Mouse (Mus musculus): Measurements from ENCODE around the gene Npc1l1. TPM values are rescaled to one million over a fixed set of nuclear protein-coding genes. Genes with fewer than 3 reads are reported as not detected.

Npc1l1 gene
- total and polyA plus RNA-seq, 2 experiments from 2014 or later, result not detected

DNA sequence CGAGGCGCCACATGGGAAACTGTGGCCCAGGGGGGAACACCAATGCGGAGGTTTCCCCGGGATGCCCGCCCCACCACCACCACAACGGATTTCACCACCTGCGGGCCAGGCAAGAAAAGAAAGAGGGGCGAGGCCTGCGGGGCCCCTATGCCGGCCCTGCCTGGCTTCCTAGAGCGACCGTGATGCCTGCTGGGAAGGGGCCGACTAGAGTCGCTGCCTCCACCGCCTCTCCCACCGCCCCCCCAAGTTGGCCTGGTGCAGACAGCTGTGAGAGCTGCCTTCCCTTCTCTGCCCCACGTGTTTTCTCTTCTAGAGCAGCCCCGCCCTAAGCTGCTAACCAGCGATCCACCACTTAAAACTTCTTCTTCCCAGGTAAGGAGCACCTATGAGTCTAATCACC lies 14.8 kb upstream of the Npc1l1 start:
- no peak overlapping the region for H3K27ac ChIP-seq (ENCODE audit: low read depth, low read length)
- no peak for DNase-seq

DNA sequence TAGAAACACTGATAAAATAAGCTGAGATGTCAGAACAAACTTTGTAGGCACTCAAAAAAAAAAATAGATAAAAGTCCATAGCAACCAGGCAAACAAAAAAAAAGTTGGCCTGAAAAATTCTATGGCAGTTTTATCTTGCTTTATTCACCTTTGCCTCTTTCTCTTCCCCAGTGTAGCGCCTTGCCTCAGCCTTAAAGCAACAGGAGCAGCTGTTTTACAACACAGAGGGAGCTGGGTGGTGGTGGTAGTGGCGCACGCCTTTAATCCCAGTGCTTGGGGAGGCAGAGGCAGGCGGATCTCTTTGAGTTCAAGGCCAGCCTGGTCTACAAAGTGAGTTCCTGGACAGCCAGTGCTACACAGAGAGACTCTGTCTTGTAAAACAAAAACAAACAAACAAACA lies 3.1 kb upstream of the Npc1l1 start:
- no peaks in the 10 kb centered on the region for H3K4me1 ChIP-seq (ENCODE audit: insufficient read depth)
- H3K9me3 ChIP-seq (ENCODE audit: low read length), result no peaks in the 10 kb centered on the region
- no peak overlapping the region for H3K9ac ChIP-seq
- no peaks in the 10 kb centered on the region for H3K36me3 ChIP-seq (ENCODE audit: insufficient read depth)
- no peak overlapping the region for H3K4me2 ChIP-seq (ENCODE audit: low read depth)
- WGBS, result 90% methylated on average over 4 of the region's 4 CpGs
- DNase-seq, result no peak
- H3K27me3 ChIP-seq (ENCODE audit: insufficient read depth, low read length), result no peaks in the 10 kb centered on the region
- H3K4me3 ChIP-seq (ENCODE audit: low read depth, low read length), result no peak overlapping the region
- no peak for TF ChIP-seq CTCF (IDR thresholded peaks at IDR 0.05; ENCODE audit: low read depth)
- no peak overlapping the region for H3K27ac ChIP-seq (ENCODE audit: low read depth, low read length)
- no peak for ATAC-seq

More for the DNA sequence above, 14.8 kb upstream of the Npc1l1 start:
- no peaks in the 10 kb centered on the region for H3K36me3 ChIP-seq (ENCODE audit: insufficient read depth)
- no peak for TF ChIP-seq CTCF (IDR thresholded peaks at IDR 0.05; ENCODE audit: low read depth)
- no peaks in the 10 kb centered on the region for H3K9me3 ChIP-seq (ENCODE audit: low read length)
- 52% methylated on average over 19 of the region's 19 CpGs for WGBS
- ATAC-seq, result no peak
- H3K4me2 ChIP-seq (ENCODE audit: low read depth), result no peak overlapping the region
- no peaks in the 10 kb centered on the region for H3K27me3 ChIP-seq (ENCODE audit: insufficient read depth, low read length)
- H3K9ac ChIP-seq, result no peak overlapping the region
- H3K4me1 ChIP-seq (ENCODE audit: insufficient read depth), result no peaks in the 10 kb centered on the region
- H3K4me3 ChIP-seq (ENCODE audit: low read depth, low read length), result no peak overlapping the region

DNA sequence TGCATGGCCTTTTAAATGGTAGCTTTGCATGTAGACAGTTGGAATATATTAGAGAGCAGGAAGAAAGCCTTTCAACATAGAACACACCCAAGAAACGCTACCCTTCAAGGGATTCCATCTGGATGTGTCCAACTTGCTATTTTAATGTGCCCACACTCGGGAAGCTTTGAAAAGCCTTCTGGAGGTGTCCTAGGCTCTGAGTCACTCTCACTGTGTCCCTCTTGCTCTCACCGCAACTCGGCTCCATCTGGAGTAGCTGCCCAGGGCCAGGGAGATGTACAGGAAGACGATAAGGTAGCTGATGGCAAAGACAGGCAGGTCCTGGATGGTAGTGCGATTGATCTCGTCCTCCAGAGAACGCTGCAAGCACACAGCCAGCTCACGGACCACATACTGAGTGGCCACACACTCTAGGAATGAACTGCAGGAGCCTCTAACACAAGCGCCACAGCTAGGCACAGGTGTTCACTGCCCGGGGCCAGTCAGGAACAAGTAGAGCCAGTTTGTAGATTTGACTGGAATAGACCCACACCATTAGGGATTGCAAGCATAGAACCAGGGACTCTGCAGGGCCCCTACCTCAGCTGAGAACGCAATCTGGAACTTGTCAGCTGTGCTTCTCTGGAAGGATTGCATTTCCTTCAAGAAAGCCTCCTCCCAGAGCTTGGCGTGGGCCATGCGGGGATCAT lies 5.3 kb downstream of the Npc1l1 start:
- Histone ChIP-seq H3K9ac (no peak overlapping the region), H3K36me3 (ENCODE audit: insufficient read depth) (no peaks in the 10 kb centered on the region), H3K27me3 (ENCODE audit: insufficient read depth, low read length) (no peaks in the 10 kb centered on the region), H3K4me2 (ENCODE audit: low read depth) (no peak overlapping the region), H3K27ac (ENCODE audit: low read depth, low read length) (no peak overlapping the region), H3K9me3 (ENCODE audit: low read length) (no peaks in the 10 kb centered on the region), H3K4me3 (ENCODE audit: low read depth, low read length) (no peak overlapping the region), H3K4me1 (ENCODE audit: insufficient read depth) (no peaks in the 10 kb centered on the region)
- TF ChIP-seq CTCF (IDR thresholded peaks at IDR 0.05; ENCODE audit: low read depth), result no peak
- no peak for DNase-seq
- WGBS, result 84% methylated on average over 14 of the region's 14 CpGs
- no peak for ATAC-seq

DNA sequence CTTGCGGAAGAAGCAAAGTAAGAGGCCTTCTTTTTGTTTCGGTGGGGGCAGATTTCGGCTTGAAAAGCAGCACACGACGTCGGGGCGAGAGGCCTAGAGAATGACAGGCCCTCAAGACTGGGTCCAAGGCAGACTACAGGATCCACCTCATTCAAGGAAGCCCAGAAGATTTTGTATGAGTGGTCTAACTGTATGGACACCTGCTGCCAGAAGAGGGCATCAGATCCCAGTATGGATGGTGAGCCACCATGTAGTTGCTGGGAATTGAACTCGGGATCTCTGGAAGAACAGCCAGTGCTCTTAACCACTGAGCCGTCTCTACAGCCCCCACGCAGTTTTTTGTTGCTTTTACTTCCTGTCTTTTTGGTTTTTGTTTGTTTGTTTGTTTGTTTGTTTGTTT lies 7.8 kb downstream of the Npc1l1 start:
- WGBS, result 94% methylated on average over 10 of the region's 10 CpGs
- Histone ChIP-seq H3K36me3 (ENCODE audit: insufficient read depth) (no peaks in the 10 kb centered on the region), H3K4me3 (ENCODE audit: low read depth, low read length) (no peak overlapping the region), H3K27me3 (ENCODE audit: insufficient read depth, low read length) (no peaks in the 10 kb centered on the region), H3K4me1 (ENCODE audit: insufficient read depth) (no peaks in the 10 kb centered on the region), H3K9ac (no peak overlapping the region), H3K4me2 (ENCODE audit: low read depth) (no peak overlapping the region), H3K27ac (ENCODE audit: low read depth, low read length) (no peak overlapping the region), H3K9me3 (ENCODE audit: low read length) (no peaks in the 10 kb centered on the region)
- ATAC-seq, result no peak
- no peak for TF ChIP-seq CTCF (IDR thresholded peaks at IDR 0.05; ENCODE audit: low read depth)
- no peak for DNase-seq

DNA sequence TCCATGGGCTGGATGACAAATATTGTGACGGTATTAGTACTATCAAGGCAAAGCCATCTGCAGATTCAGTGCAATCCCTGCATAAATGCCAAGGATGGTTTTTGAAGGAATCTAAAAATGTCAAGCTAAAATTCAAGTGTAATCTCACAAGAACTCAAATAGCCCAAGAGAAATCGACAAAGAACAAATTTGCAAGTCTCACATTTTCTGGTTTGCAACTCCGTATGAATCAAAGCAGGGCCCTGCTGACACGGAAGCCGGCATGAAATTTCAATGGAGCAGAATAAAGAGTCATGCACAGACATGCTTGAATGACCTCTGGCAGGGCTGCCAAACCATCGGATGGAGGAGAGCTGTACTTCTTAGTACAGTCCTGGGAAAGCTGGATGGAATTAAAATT lies 10.0 kb downstream of the Npc1l1 start:
- H3K9ac ChIP-seq, result no peak overlapping the region
- no peaks in the 10 kb centered on the region for H3K27me3 ChIP-seq (ENCODE audit: insufficient read depth, low read length)
- H3K36me3 ChIP-seq (ENCODE audit: insufficient read depth), result no peaks in the 10 kb centered on the region
- no peak for TF ChIP-seq CTCF (IDR thresholded peaks at IDR 0.05; ENCODE audit: low read depth)
- no peak overlapping the region for H3K27ac ChIP-seq (ENCODE audit: low read depth, low read length)
- ATAC-seq (no peak), DNase-seq (no peak)
- 75% methylated on average over 6 of the region's 6 CpGs for WGBS
- H3K4me2 ChIP-seq (ENCODE audit: low read depth), result no peak overlapping the region
- H3K4me1 ChIP-seq (ENCODE audit: insufficient read depth), result no peaks in the 10 kb centered on the region
- H3K4me3 ChIP-seq (ENCODE audit: low read depth, low read length), result no peak overlapping the region
- no peaks in the 10 kb centered on the region for H3K9me3 ChIP-seq (ENCODE audit: low read length)

DNA sequence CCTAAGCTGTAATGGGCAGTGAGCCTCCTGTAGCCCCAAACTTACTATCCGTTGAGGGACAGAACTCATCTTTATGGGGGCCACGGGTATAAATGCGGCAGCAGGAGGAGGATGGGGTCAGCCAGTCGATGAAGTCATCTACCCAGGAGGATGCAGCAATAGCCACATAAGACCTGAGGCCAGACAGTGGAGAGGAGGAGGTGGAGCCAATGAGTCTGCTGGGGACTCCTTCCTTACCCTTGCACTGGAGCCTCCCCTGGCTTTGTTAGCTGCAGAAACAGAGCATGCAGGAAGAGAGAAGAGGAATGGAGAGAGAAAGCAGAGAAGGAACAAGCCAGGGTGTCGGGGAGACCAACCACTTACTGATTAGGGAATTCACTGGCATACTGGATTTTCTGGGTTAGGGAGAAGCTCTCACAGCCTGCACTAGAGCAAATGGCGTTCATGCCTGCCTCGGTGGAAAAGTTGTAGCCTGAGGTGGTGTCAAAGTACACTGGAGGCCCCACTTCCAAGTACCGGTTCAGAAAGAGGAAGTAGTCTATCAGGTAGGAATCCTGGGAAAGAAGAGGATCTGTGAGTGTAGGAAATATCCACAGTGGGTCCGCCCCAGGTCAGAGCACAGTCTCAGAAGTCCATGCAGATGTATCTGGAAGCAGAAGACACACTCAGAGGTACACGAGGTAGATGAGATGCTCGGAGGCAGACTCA lies 11.6 kb downstream of the Npc1l1 start:
- Histone ChIP-seq H3K4me2 (ENCODE audit: low read depth) (no peak overlapping the region), H3K4me1 (ENCODE audit: insufficient read depth) (no peaks in the 10 kb centered on the region), H3K27me3 (ENCODE audit: insufficient read depth, low read length) (no peaks in the 10 kb centered on the region), H3K9ac (no peak overlapping the region), H3K27ac (ENCODE audit: low read depth, low read length) (no peak overlapping the region), H3K9me3 (ENCODE audit: low read length) (no peaks in the 10 kb centered on the region), H3K36me3 (ENCODE audit: insufficient read depth) (no peaks in the 10 kb centered on the region), H3K4me3 (ENCODE audit: low read depth, low read length) (no peak overlapping the region)
- TF ChIP-seq CTCF (IDR thresholded peaks at IDR 0.05; ENCODE audit: low read depth), result no peak
- DNase-seq (no peak), ATAC-seq (no peak)
- WGBS, result 88% methylated on average over 11 of the region's 11 CpGs

DNA sequence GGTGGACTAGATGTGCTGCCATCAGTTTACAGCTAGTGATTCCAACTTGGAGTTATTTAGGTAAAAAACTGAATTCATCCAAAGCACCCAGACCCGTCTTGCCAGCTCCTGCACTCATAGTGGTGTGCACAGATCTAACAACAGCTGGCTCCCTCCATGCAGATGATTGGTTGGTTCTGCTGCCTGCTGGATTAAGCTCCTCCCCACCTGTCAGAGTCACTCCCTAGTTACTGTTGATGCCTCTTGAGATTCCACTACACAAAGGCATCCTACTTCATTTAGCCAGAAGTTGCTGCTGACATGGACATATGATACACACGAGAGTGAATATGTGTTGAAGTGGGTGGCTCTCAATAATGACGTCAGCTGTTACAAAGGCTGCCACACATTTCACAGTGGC lies 13.1 kb downstream of the Npc1l1 start:
- Histone ChIP-seq H3K36me3 (ENCODE audit: insufficient read depth) (no peaks in the 10 kb centered on the region), H3K27ac (ENCODE audit: low read depth, low read length) (no peak overlapping the region), H3K9ac (no peak overlapping the region), H3K4me1 (ENCODE audit: insufficient read depth) (no peaks in the 10 kb centered on the region), H3K27me3 (ENCODE audit: insufficient read depth, low read length) (no peaks in the 10 kb centered on the region), H3K4me3 (ENCODE audit: low read depth, low read length) (no peak overlapping the region), H3K4me2 (ENCODE audit: low read depth) (no peak overlapping the region), H3K9me3 (ENCODE audit: low read length) (no peaks in the 10 kb centered on the region)
- DNase-seq, result no peak
- no peak for TF ChIP-seq CTCF (IDR thresholded peaks at IDR 0.05; ENCODE audit: low read depth)
- 60% methylated on average over 3 of the region's 3 CpGs for WGBS
- ATAC-seq, result no peak

Measured in forebrain, postnatal 0 days (tissue).